Mouse (Mus musculus): ENCODE data around the gene Gbp5. TPM values are rescaled to one million over a fixed set of nuclear protein-coding genes. Genes with fewer than 3 reads are reported as not detected.
A peak's percentile ranks its signal among the peaks of the same experiment; 100 is the strongest.
"Not testable (repeated sequence)": the region's sequence is repeated elsewhere in the genome, so short reads cannot be mapped to it uniquely, and the experiment has no call there.

The Gbp5 gene
- total RNA-seq, 2 experiments from 2014 or later, result 1.5 to 5.5 TPM

- Histone ChIP-seq H3K4me3 (no peak overlapping the region), H3K27ac (no peak overlapping the region)
- no peak for DNase-seq
- no peak for TF ChIP-seq CTCF (IDR thresholded peaks at IDR 0.05)
- intact Hi-C loops (cut with DNase I), result no loop called here
Observed at GRCm38 (mm10) chr3:142555623-142556022, 61.8 kb downstream of the Gbp5 start.

DNA sequence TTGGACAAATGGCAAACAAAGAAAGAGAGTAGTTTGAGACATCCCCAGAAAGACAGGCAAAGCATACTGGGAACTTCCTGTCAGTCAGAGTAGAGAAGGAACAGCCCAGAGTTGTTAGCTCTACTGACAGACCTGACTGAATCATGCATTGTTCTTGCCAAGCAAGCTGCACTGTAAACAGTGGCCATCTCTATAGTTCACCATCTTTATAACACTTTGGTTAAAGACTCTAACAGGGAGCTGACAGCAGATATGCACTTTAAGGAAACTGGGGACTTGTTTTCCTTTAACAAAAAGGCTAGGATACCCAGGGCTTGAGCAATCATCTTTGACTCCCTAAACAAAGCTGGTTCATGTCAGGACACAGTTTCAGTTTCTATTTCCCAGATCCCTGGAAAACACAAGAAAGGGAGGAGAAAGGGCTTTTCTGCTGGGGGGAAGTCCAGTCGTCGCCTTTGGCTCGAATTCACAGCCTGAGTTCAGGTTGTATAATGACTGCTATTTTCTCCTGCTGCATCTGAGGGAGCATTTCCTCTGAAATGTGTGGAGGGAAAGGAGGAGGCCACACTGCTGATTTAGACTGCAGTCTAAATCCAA, 66.0 kb downstream of the Gbp5 start, which contains the start of gene Gbp3:
Gene Gbp3 (plus strand): TSS at position 395 of the 597 bp plus-strand sequence.
- H3K27ac ChIP-seq, result peak within 1 kb of the TSS; percentile 83
- peak within 1 kb of the TSS; percentile 77 for H3K4me3 ChIP-seq
- TF ChIP-seq CTCF (IDR thresholded peaks at IDR 0.05), result no peak
- DNase-seq, result peak; percentile 23
- intact Hi-C loops (cut with DNase I), result loop anchor here (1.0 to 10.0 kb wide), 3 partner anchors 63 to 285 kb away; partner anchors contain the start of gene Gbp2

GRCm38 (mm10) chr3:142560296-142560948, 66.6 kb downstream of the Gbp5 start:
- DNase-seq, result peak; percentile 89
- H3K27ac ChIP-seq, result peak overlapping the region; percentile 83
- intact Hi-C loops (cut with DNase I), result loop anchor here (1.0 to 10.0 kb wide), 3 partner anchors 62 to 286 kb away; partner anchors contain the start of gene Gbp2
- H3K4me3 ChIP-seq, result peak overlapping the region; percentile 77
- peak; percentile 99 for TF ChIP-seq CTCF (IDR thresholded peaks at IDR 0.05)

DNA sequence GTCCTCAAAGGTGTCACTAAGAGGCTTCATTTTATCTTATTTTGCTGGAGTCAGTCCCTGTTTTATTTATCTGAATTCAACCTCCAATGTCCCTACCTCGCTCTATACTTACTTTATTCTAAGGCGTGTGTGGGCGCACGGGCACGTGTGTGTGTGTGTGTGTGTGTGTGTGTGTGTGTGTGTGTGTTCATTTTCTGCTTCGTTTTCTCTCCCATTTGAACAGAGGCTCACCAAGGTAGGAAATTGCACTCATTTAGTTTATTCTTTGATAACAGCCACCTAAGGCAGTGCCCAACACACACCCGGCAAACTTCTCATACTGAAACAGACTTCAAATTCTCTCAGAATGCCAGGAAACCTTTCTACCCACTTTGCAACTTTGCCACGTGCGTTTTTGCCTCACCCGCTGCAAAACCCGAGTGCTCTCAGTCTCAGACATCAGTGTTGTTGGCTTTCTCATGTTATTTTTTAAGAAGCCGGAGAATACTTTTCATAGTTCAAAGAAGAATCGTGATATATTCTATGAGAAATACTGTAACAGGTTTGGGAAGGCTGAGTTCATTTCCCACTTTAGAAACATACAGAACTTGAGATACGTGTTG, 67.4 kb downstream of the Gbp5 start:
- Histone ChIP-seq H3K27ac (peak overlapping the region; percentile 83), H3K4me3 (peak overlapping the region; percentile 77)
- TF ChIP-seq CTCF (IDR thresholded peaks at IDR 0.05), result no peak
- no peak for DNase-seq
- intact Hi-C loops (cut with DNase I), result loop anchor here (5.0 to 10.0 kb wide), 2 partner anchors 61 to 286 kb away; partner anchors contain the start of gene Gbp2

DNA sequence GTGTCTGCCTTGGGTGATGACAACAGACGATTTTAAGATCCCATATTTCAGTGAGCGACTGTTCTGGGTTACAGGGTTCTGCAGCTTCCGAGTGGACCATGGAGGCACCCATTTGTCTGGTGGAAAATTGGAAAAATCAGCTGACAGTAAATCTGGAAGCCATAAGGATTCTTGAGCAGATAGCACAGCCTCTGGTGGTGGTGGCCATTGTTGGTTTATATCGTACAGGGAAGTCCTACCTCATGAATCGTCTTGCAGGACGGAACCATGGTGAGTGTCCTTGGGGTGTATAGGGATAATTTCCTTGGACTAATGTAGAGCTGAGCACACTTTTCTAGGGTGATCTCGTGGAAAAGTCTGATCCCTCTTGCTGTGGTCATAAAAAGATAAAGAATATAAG, 67.9 kb downstream of the Gbp5 start:
- H3K4me3 ChIP-seq, result peak overlapping the region; percentile 16; the same call in 1 of the 2 replicates
- intact Hi-C loops (cut with DNase I), result loop anchor here (5.0 to 10.0 kb wide), 2 partner anchors 61 to 287 kb away; partner anchors contain the start of gene Gbp2

DNA sequence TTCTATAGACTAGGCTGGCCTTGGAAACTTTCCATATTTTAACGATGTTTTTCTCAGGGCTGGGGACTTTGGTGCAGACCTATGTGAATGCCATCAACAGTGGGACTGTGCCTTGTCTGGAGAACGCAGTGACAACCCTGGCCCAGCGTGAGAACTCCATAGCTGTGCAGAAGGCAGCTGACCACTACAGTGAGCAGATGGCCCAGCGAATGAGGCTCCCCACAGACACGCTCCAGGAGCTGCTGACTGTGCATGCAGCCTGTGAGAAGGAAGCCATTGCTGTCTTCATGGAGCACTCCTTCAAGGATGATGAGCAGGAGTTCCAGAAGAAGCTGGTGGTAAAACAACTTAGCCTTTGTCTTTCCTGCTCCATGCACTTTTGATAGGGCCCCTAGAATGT, 73.7 kb downstream of the Gbp5 start:
- not testable (repeated sequence) for DNase-seq, H3K27ac ChIP-seq, H3K4me3 ChIP-seq
- intact Hi-C loops (cut with DNase I), result loop anchor here (10.0 kb wide), 1 partner anchor 293 kb away; no protein-coding TSS in a partner anchor

More for the DNA sequence above, 67.9 kb downstream of the Gbp5 start:
- no peak for DNase-seq
- no peak overlapping the region for H3K27ac ChIP-seq
- no peak for TF ChIP-seq CTCF (IDR thresholded peaks at IDR 0.05)

GRCm38 (mm10) chr3:142570738-142571137, 77.0 kb downstream of the Gbp5 start:
- intact Hi-C loops (cut with DNase I), result no loop called here
- Histone ChIP-seq H3K4me3 (no peak overlapping the region), H3K27ac (no peak overlapping the region)
- TF ChIP-seq CTCF (IDR thresholded peaks at IDR 0.05), result no peak
- no peak for DNase-seq

Other genes starting within 250 kb of the Gbp5 start
- 100 to 1,000 TPM; 585 to 709 TPM for gene Pdlim5, start 98.3 kb upstream of the Gbp5 start, total RNA-seq (2021)
- 10 to 100 TPM in 1 of 2 experiments, 1 to 10 TPM in 1; 6.3 to 28.4 TPM for gene Gbp7, start 36.4 kb downstream of the Gbp5 start, total RNA-seq (2021)
- gene Gbp3, start 66.0 kb downstream of the Gbp5 start, total RNA-seq (2021), result 1 to 10 TPM; 2.9 to 3.0 TPM
- gene Gbp2b, start 100.9 kb downstream of the Gbp5 start, total RNA-seq (2021), result under 1 TPM in 1 of 2 experiments, not detected in 1; 0.17 TPM
- gene Gbp2, start 126.6 kb downstream of the Gbp5 start, total RNA-seq (2021), result 1 to 10 TPM; 2.9 to 3.2 TPM
- 10 to 100 TPM in 1 of 2 experiments, 1 to 10 TPM in 1; 9.5 to 14.0 TPM for gene Kyat3, start 207.1 kb downstream of the Gbp5 start, total RNA-seq (2021)

All from gastrocnemius, adult 2 months (tissue).